Mouse (Mus musculus): ENCODE data around the gene Dus4l.

DNA sequence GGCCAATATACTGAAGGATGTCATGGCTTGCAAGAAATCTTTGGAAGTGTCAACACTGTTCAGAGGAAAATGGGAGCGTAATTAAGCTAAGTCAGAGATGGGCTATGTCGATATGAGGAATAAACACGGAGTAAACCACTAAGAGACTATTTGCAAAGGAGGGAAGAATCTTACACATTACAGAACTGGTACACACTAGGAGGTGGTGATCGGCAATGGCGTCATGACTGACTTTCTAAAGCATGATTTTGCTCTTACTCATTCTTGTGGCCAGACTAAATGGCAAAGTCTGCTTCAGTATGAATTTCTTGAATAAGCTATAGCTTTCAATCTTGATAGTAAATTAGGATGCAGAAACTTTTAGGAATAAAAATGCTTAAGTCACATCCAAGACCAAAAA lies 1.0 kb downstream of the Dus4l start:
- no peak for TF ChIP-seq EP300 (IDR thresholded peaks at IDR 0.05)
- no peak for TF ChIP-seq CTCF (IDR thresholded peaks at IDR 0.05)
